In genomic region chr16:16928908-16929307, GRCm38 (mm10) we compare ENCODE assay signal across 1 mouse cellular context.
A peak's percentile ranks its signal among the peaks of the same experiment; 100 is the strongest.
TF ChIP-seq lines count a peak whose summit lies in the region.

No protein-coding gene starts in this region.

TF ChIP-seq in MEL, 35 proteins besides CTCF, POLR2A, EP300 and RAD21:
- 0 out of 2 replicates have a peak, but pooled peaks have one; percentile 11 for TF ChIP-seq ZNF384 (IDR thresholded peaks at IDR 0.05; ENCODE audit: low read depth, low read length)
TF ChIP-seq in MEL: peak in this region for 1; not testable (repeated sequence) for 34.
